Mouse (Mus musculus) ES-CJ7 (cell line): ENCODE measurements at regions not wholly inside any gene's neighbourhood (a gene's known extent, or its start where the extent isn't known, plus 50 kb on each side); places are given as distances from the start of the nearest gene placed in this dataset.

ENCODE experiments used
- DNase-seq: peaks from one replicate; pipeline ENCODE4 v3.0.0; 2011; ENCODE audit warnings: low read depth, low spot score

DNA sequence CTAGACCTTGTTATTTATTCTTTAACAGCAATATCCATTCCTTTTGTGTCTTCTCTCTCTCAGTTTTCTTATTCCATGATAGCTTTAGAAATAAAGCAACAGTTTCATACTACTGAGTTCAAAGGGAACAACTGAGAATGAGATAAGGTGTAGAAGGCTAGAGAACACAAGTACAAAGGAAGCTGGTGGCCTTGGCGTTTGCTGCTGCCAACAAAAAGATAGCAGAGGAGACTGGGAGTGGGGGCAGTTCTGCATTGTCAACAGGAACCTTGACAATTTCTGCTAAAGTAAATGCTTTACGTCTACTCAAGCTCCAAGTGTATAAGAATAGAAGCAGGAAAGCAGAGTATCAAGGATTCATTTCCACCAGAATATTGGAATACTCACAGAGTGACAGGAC lies 109.3 kb upstream of the B430305J03Rik start:
- no peak for DNase-seq

- peak; percentile 80 for DNase-seq
Observed at GRCm38 (mm10) chr3:61467158-61467557, 101.4 kb upstream of the B430305J03Rik start.

GRCm38 (mm10) chr3:61466641-61467040 lies 100.9 kb upstream of the B430305J03Rik start:
- no peak for DNase-seq

GRCm38 (mm10) chr3:61460076-61460475 lies 94.3 kb upstream of the B430305J03Rik start:
- no peak for DNase-seq

DNA sequence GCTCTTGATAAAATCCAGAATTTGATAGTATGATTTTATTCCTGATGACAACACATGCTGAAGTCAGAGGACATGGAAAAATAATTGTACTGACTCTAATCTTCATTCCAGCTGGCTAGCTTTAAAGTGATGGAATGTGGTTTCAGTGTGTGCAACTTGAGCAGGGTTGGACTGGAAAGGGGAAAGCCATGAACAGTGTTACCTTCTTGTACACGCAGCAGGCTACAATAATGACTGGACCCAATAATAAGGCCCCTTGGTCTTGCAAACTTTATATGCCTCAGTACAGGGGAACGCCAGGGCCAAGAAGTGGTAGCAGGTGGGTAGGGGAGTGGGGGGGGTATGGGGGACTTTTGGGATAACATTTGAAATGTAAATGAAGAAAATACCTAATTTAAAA lies 90.8 kb upstream of the B430305J03Rik start:
- DNase-seq, result no peak

DNA sequence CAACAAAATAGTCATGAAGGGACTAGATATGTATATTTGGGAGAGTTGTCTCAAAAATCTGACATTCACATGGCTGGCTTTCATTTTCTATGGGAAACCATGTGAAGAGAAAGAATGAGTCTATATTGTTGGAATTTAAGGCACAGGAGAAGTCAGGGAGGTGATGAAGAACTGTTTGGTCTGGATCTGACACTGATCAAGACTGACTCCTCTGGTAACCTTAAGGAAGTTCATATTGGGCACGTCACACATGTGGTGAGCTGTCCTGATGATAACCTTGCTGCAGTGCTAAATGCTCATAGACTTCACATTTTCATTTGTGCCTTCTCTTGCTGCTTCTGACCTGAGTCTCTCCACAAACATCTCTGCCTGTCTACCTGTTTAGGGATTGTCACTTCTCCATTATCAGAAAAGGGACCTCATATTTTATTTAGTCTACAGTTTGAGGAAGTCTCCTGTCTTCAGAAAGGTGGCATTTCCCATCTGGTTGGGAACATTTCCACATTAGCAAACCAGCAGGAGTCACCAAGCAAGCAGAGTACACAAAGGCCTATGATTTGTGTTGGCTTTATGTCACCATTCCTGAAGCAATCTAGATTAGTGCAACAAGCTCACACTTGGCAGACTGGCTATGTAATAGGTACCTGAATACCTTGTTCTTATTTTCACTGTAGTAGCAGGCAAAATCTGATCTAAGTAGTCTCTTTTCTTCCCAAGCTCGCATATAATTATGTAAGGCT lies 76.4 kb upstream of the B430305J03Rik start:
- no peak for DNase-seq

DNA sequence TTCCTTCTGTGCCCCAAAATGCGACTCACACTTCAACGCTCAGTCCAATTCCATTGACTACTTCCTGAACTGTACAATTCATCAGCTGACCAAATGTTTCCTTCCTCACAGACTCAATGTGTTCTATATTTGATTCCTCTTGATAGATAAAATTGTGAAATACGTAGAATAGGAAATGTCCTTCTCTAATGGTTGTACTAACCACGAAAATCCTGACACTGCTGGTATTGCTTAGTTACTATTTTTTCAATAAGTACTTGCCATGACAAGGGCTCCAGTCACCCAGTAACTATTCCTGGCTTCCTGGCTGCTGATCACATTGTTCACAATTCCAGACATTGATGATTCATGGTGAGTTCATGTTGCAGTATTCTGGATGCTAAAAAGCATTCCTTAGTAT lies 75.7 kb upstream of the B430305J03Rik start:
- no peak for DNase-seq

GRCm38 (mm10) chr3:61428713-61429112 lies 63.0 kb upstream of the B430305J03Rik start:
- DNase-seq, result no peak

- DNase-seq, result no peak
Observed at GRCm38 (mm10) chr3:61423945-61424344, 58.2 kb upstream of the B430305J03Rik start.

GRCm38 (mm10) chr3:61419706-61420105 lies 54.0 kb upstream of the B430305J03Rik start:
- DNase-seq, result no peak

- DNase-seq, result no peak
Observed at GRCm38 (mm10) chr3:61418096-61418495, 52.3 kb upstream of the B430305J03Rik start.
